Mouse (Mus musculus) 3T3-L1 (cell line): ENCODE measurements around the gene Cdcp2.
A peak's percentile ranks its signal among the peaks of the same experiment; 100 is the strongest.

ENCODE experiments used
- DNase-seq: peaks from one replicate; pipeline ENCODE4 v3.0.0-alpha.2; 2015; ENCODE audit warnings: low read depth, low spot score

Gene Cdcp2

GRCm38 (mm10) chr4:107096841-107097373, at the start of gene Cdcp2:
Cdcp2 (plus strand) TSS chr4:107096891.
- no peak for DNase-seq

- DNase-seq: no peak
Observed at GRCm38 (mm10) chr4:107047806-107048205, 48.9 kb upstream of the Cdcp2 start.

GRCm38 (mm10) chr4:107048568-107049162, 48.0 kb upstream of the Cdcp2 start:
- no peak for DNase-seq

GRCm38 (mm10) chr4:107051889-107052288, 44.8 kb upstream of the Cdcp2 start:
- no peak for DNase-seq

DNA sequence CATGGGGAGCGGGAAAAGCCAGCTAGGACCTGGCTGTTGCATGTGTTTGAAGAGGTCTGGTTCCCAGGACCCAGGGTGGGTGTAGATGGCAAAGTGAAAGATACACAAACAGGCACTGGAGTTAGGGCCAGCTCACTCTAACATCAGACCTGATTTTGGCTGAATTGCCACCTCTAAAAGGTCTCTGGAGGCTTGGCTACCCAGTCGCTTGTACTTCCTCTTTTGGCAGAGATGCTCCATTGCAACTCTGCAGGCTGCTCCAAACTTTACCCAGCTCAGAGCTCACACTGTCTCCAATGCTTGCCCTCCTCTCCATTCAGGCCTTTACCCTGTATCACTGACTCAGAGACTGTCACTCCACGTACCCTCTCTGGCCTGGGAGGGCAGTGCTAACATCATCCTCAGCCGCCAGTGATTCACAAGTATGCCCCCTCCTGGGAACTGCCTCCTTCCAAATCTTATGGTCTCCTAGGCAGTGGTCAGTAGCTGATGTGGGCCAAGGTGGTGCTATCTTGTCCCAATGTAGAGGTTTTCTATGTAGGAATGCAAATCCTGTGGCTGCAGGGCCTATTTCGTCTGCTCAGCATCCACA, 43.6 kb upstream of the Cdcp2 start:
- DNase-seq: peak; percentile 16

- DNase-seq: no peak
Observed at GRCm38 (mm10) chr4:107056088-107056487, 40.6 kb upstream of the Cdcp2 start.

- no peak for DNase-seq
Observed at GRCm38 (mm10) chr4:107058346-107058745, 38.3 kb upstream of the Cdcp2 start.

GRCm38 (mm10) chr4:107058781-107059180, 37.9 kb upstream of the Cdcp2 start:
- no peak for DNase-seq

GRCm38 (mm10) chr4:107061560-107061959, 35.1 kb upstream of the Cdcp2 start:
- no peak for DNase-seq

GRCm38 (mm10) chr4:107063214-107063613, 33.5 kb upstream of the Cdcp2 start:
- no peak for DNase-seq

- no peak for DNase-seq
Observed at GRCm38 (mm10) chr4:107064394-107065098, 32.1 kb upstream of the Cdcp2 start.

DNA sequence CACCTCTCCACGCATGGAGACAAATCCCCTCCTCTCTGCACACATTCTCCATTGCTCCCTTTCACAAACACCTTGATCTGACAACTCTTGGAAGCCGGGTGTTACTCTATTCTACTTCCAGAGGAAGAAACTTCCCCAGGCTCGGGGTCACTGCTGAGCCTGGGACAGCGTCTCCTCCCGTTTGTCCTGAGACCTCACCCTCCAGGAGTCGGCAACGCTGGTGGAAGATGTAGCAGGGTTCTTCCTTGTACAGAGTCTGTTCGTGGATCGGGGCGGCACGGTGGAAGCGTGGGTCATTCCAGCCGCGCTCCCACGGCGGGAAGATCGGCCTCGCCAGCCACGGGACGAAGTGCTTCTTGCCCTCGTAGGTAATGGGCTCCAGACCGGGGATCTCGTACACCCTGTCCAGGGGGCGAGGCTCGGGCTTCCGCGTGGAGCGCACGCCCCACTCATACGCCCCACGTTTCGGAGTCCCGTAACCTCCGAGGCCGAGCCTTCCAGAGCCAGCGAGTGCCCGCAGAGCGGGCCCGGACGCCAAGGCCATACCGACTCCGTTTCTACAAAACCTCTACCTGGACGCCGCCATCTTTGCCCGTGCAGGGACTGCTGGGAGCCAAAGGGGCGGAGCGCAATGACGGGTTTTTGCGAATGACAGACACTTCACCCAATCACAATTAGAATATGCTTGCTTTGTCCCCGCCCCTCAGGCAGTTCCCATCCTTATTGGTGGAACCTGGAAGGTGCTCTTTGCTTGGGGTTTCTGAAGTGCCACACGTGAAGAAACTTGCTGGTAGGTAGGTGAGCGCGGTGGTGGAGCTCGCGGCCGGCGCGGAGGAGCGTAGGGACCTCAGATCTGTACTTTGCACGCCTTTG, 30.2 kb upstream of the Cdcp2 start, which contains the start of the genes Mrpl37 and Cyb5rl:
Mrpl37 (minus strand) TSS at position 617 of the 873 bp plus-strand sequence.
Cyb5rl (plus strand) TSS at position 737 of the 873 bp plus-strand sequence.
- peak; percentile 96 for DNase-seq

DNA sequence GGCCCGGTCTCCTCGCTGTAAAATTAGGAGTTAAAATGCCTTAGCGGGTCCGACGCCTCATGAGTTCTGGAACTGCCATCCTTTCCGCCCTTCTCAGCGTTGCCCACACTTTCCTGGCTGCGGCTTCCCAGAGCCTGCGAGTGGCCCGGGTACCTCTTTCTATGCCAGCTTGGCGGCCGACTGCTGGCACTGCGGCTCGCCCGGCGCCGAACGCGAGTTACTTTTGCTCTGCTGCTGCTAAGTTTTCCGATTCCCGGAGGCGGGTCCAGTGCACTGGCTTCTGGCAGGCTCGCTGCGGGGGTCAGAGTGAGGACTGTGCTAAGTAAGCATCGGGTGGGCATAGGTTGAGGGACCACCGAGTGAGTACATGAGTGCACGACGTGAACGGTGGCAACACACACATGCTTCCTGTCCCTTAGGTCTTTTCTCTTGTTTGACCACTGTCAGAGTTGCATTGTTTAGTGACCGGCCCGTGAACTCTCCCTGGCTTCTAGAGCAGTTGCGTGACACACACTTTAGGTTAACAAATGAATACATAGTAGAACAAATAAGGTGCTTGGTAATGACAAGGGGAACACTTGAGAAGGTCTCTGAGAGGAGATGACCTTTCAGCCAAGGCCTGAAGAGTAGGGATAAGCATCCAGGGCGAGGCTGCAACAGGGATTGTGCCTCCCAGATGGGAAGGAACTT, 29.4 kb upstream of the Cdcp2 start:
- DNase-seq: no peak

DNA sequence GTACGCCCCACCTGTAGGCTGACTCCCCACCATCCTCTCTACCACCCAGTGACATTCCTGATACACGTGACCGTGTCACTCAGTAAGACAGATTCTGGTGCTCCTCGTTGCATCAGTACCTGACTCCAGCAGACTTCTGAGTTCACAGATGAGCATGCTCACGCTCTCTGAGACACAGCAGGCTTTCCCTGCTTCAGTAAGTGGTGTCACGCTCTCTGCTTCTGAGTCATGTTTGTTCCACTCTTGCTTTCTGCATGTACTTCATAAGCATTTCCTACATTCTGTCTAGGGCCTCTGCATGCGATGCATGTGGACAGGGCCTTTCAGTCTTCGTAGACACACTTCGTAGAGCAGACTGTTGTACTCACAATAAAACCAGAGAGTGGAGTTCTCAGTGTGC, 24.3 kb upstream of the Cdcp2 start:
- DNase-seq: no peak

DNA sequence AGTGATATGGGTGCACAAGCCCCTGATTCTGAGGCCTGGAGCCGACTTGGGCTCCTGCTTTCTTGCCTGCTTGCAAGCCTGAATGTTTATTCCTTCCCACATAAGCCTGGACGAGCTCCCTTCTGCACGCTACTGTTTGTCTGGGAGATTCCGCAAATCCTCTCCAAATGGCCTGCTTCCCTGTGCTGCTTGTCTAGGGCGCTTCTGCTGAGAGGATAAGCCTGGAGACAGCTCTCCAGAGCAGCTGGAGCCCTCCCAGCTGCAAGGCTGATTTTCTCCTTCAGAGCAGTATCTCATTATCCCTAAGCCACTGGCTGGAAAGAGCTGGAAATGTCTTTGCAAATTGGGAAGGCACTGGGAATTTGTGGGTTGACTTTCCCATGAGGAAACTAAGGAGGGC, 21.2 kb upstream of the Cdcp2 start:
- DNase-seq: no peak

DNA sequence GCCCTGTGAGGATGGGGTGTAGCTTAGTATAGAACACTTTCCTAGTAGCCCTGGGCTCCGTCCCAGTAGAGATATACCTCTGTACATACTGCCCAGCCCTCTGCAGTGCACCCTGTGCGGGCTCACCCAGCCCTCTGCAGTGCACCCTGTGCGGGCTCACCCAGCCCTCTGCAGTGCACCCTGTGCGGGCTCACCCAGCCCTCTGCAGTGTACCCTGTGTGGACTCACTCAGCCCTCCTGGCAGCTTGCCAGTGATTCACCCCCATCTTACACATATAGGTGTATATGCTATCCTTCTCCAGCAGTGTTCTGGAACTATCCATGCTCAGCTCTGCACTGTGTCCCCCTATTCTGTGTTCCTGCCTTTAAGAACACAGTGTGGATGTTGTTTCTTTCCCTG, 17.8 kb upstream of the Cdcp2 start:
- DNase-seq: no peak

- peak; percentile 33 for DNase-seq
Observed at GRCm38 (mm10) chr4:107079716-107080115, 17.0 kb upstream of the Cdcp2 start.

DNA sequence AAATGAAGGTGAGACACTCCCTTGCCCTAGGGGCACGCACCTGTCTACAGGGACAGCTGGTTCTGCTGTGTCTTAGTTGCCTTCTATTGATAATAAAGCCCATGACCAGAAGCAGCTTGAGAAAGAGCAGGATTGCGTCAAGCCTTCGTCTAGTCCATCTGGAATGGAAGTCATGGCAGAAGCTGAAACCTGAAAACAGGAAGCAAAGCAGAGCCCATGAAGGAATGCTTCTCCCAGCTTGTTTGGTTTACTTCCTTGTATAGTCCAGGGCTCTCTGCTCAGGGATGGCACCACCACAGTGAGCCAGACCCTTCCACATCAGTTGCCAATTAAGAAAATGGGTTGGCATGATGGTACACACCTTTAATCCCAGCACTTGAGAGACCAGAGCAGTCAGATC, 14.5 kb upstream of the Cdcp2 start:
- no peak for DNase-seq

DNA sequence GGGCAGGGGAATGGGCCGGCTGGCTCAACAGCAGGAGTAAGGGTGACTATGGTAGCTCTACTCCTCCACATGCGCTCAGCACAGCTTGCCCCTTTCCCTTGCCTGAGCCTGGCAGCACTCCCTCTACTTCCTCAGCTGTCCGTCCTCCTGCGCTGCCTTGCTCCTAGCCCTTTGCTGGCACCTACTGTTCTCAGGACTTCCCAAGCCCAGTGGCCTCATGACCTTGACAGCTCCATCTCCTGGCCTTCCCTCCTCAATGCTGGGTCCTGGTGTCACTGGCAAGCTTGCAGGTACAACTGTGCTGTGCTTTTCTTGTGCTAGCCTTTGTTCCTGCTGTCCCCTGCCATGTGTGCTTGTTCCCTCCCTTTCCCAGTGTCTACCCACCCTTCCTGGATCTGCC, 13.6 kb upstream of the Cdcp2 start:
- DNase-seq: no peak

GRCm38 (mm10) chr4:107084343-107084742, 12.3 kb upstream of the Cdcp2 start:
- no peak for DNase-seq

DNA sequence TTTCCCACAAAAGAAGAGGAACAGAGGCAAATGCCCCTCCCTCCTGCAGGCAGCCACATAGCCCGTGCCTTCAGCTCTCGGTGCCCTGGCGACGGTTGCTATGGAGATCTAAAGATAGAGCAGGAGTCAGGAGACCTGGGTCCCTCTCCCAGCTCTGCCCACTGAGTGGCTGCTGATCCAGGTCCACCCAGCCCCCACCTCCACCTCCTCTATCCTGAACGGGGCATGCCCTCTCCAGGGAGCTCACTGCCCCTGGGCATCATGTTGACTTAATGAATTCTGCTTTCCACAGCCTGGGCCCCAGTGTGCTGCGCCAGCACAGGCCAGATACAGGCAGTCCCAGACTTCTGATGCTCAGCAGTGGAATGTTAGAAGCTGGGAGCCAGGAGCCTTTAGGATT, 11.8 kb upstream of the Cdcp2 start:
- no peak for DNase-seq
